Mouse (Mus musculus) limb, embryonic 10.5 days (tissue): ENCODE results near the gene Mtpn. TPM values are rescaled to one million over a fixed set of nuclear protein-coding genes. Genes with fewer than 3 reads are reported as not detected.

Source experiments
- DNase-seq: peaks from one replicate; pipeline ENCODE4 v3.0.0-alpha.2; 2017; ENCODE audit warnings: low spot score
- H3K27ac ChIP-seq: fragments of 300-500 bp; sonication (generic); 2 replicates; pipeline ENCODE4 v1.5.1; 2016; ENCODE audit warnings: mild to moderate bottlenecking
- H3K27me3 ChIP-seq: fragments of 300-500 bp; sonication (generic); 2 replicates; pipeline ENCODE4 v1.6.1; 2016; ENCODE audit warnings: low read depth, mild to moderate bottlenecking; ENCODE audit not compliant: poor library complexity, severe bottlenecking
- H3K36me3 ChIP-seq: fragments of 300-500 bp; sonication (generic); 2 replicates; pipeline ENCODE4 v1.6.1; 2016; ENCODE audit warnings: mild to moderate bottlenecking, moderate library complexity
- H3K4me1 ChIP-seq: fragments of 300-500 bp; sonication (generic); 2 replicates; pipeline ENCODE4 v1.6.1; 2016
- H3K4me3 ChIP-seq: fragments of 300-500 bp; sonication (generic); 2 replicates; pipeline ENCODE4 v1.5.1; 2016; ENCODE audit warnings: mild to moderate bottlenecking, moderate library complexity
- H3K9me3 ChIP-seq: fragments of 300-500 bp; sonication (generic); replicated peaks from 2 replicates; pipeline ENCODE4 v1.6.1; 2016; ENCODE audit warnings: mild to moderate bottlenecking
- WGBS: fragments of 180-500 bp; shearing (Covaris S2); methylation state at CpG from one replicate; pipeline ENCODE4 v1.1.7; 2016; 5-methylcytosine and 5-hydroxymethylcytosine counted together
- microRNA-seq: library from miRNA; unstranded; fragments of <30 nt; microRNA quantifications from one replicate; pipeline ENCODE4, GENCODE M21; 2017
- polyA plus RNA-seq: library from polyadenylated mRNA; unstranded; fragments of >200 nt; fragmentation: Nextera tagmentation; extraction: Ambion mirVana; gene quantifications from 2 replicates; pipeline ENCODE4 v1.2.1, GENCODE M21; 2016

Mtpn gene
- polyA plus RNA-seq, 1 experiment from 2014 or later = 155 TPM

DNA sequence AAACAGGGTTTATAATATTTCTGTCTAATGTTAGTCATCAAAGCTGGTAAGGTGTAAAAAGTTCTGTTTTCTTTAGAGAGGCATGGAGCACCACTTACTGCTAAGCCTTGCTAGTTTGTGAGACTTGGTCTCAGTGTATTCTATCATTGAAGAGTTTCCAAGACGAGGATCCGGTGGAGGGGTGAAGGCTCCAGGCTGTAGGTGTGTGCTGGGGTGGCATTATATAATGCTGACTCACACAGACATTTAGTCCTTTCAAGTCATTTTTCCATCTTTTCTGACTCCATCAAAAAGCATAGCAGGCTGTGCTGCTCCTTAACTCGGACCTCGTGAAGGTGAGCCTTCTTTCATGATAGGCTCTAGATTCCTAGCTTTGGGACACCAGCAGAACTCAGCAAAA, 42.3 kb downstream of the Mtpn start:
- no peak for DNase-seq
- Histone ChIP-seq H3K36me3 (no peaks in the 10 kb centered on the region), H3K27me3 (no peaks in the 10 kb centered on the region), H3K4me3 (no peak overlapping the region), H3K27ac (no peak overlapping the region), H3K9me3 (no peaks in the 10 kb centered on the region), H3K4me1 (no peaks in the 10 kb centered on the region)
- 91% methylated on average over 4 of the region's 4 CpGs for WGBS

DNA sequence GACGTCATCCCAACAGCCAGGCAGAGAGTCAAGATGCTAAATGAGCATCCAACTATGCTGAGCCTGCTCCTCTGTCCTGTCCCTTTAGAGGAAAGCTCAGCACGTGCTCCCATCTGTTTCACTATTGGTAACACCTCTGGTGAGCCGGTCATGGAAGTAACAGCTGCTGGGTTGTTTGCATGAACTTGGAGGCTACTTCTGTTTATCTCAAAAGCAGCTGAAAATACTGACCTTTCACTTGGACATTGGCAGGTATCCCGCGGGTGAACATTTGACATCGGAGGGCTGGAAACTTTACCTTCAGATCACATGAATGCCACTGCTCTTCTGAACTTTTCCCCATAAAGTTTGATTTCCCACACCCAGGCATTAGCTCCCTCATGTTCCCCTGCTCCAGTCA, 45.8 kb downstream of the Mtpn start:
- H3K27me3 ChIP-seq = no peaks in the 10 kb centered on the region
- no peaks in the 10 kb centered on the region for H3K9me3 ChIP-seq
- 88% methylated on average over 6 of the region's 6 CpGs for WGBS

DNA sequence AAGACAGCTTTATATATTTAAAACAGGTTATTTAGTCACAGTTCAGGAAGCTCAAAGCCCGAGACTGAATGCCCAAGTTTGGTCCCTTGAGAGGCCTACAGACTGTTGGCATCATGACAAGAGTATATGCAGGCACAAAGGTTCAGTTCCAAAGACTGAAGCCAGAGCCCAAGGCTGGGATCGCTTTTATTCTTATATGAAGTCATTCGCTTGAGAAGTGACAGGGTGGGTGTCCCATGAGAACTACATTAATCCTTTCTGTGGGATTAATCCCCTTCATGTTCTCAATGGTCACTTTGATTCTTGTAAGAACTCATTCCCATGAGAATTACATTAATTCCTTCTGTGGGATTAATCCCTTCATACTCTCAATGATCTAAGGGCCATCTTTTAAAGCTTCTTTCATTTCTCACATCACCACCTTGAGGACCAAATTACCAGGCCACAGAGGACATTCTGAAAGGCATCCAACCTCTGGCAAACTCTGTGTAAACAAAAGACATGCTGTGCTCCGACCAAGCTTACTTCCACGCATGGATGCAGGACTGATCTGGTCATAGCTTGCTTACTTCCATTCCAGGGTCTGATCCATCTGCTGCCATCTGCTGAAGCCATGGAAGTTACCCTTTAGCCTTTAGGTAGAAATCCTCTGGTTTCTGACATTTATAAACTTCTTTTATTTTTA, 59.9 kb downstream of the Mtpn start:
- Histone ChIP-seq H3K9me3 (no peaks in the 10 kb centered on the region), H3K4me1 (no peaks in the 10 kb centered on the region), H3K4me3 (no peak overlapping the region), H3K27ac (no peak overlapping the region), H3K27me3 (no peaks in the 10 kb centered on the region), H3K36me3 (no peaks in the 10 kb centered on the region)
- WGBS = 93% methylated on average over 5 of the region's 5 CpGs
- DNase-seq = no peak

More for the DNA sequence above, 45.8 kb downstream of the Mtpn start:
- no peaks in the 10 kb centered on the region for H3K36me3 ChIP-seq
- DNase-seq = no peak
- H3K4me1 ChIP-seq = no peaks in the 10 kb centered on the region
- H3K4me3 ChIP-seq = no peak overlapping the region
- no peak overlapping the region for H3K27ac ChIP-seq

DNA sequence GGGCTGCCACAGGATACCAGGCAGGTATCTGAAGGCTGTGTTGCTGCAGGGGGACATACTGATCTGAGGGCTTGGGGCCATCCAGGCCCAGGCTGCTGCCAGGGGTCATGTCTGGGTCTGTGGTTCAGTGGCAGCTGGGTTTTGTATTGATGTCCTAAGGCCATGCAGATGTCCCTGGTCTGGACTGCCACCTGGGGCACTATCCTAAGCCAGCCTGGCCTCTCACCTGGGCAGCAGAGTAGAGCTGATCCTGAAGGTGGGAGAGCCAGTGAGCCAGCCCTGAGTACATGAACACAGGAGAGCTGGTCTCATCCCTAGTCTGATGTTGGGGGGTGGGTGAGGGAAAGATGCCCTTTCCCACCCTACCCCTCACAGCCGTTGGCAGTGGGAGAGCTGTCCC, 62.9 kb downstream of the Mtpn start:
- no peak for DNase-seq

DNA sequence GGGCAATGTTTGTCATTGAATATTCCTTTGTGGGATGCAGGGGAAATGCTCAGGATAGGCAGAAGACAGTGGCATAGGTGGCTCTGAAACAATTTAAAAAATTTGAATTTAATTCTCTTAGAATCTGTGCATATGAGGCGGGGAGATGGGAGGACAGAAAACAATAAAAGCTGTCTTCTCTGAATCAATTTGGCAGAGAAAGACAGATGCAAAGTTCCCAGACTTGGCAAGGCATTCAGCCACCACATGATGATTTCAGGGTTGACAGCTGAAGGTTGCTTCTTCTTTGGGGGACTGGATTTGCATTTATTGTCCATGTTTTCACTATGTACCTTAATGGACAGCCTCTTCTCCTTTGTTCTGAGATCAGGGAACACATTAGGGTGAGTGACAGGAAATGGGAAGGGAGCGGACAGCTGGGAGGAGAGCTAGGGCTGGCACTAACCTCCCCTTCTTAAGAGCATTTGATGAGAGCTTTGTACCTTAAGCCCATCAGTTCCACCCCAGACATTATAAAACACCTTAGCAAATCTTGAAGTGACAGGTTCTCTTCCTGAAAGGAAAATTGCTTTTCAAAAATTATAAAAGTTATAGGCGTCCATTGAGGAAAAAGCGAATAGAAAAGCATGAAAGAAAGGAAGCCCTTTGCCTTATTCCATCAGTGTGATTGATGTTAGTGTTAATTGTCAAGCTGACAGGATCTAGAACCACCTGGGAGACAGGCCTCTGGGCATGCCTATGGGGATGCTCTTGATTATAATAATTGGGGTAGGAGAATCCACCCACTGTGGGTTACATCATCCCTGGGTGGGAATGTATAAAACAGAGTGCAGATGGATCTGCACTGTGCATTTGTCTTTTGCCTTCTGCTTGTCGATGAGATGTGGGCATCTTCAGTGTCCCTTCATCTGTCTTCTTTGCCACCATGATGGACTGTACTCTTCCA, 76.0 kb downstream of the Mtpn start:
- no peaks in the 10 kb centered on the region for H3K9me3 ChIP-seq
- H3K27ac ChIP-seq = no peak overlapping the region
- DNase-seq = no peak
- H3K27me3 ChIP-seq = no peaks in the 10 kb centered on the region
- no peak overlapping the region for H3K4me3 ChIP-seq
- H3K36me3 ChIP-seq = no peaks in the 10 kb centered on the region
- 86% methylated on average over 5 of the region's 5 CpGs for WGBS
- no peaks in the 10 kb centered on the region for H3K4me1 ChIP-seq

More for the DNA sequence above, 62.9 kb downstream of the Mtpn start:
- no peak overlapping the region for H3K27ac ChIP-seq
- no peaks in the 10 kb centered on the region for H3K27me3 ChIP-seq
- no peak overlapping the region for H3K4me3 ChIP-seq
- no peaks in the 10 kb centered on the region for H3K4me1 ChIP-seq
- 94% methylated on average over 1 of the region's 1 CpGs for WGBS
- H3K36me3 ChIP-seq = no peaks in the 10 kb centered on the region
- no peaks in the 10 kb centered on the region for H3K9me3 ChIP-seq

DNA sequence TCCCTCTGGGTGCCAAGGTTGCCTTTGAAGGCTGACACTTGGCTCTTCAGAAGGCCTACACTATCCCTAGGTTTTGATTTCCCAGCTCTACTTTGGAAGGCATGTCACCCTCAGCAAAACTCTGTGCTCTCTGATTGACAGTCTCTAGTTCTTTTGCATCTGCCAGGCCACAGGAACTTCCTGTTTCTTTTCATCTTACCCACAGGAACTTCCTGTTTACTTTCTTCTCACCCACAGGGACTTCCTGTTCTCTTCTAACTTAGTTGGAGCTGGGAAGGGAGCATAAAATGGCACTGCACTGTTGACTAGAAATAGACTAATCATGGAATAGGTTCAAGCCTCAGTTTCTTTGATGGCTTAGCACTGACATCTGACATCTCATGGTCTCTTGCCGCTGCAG, 77.2 kb downstream of the Mtpn start:
- Histone ChIP-seq H3K36me3 (no peaks in the 10 kb centered on the region), H3K4me1 (no peaks in the 10 kb centered on the region), H3K27me3 (no peaks in the 10 kb centered on the region), H3K27ac (no peak overlapping the region), H3K4me3 (no peak overlapping the region), H3K9me3 (no peaks in the 10 kb centered on the region)
- 90% methylated on average over 1 of the region's 1 CpGs for WGBS
- no peak for DNase-seq

Small RNA genes lying within 50 kb of the gene (microRNA-seq; reads per million reads assigned to microRNA genes)
- not detected for gene Gm23053

Other genes starting within 250 kb of the Mtpn start
- gene Slc13a4, start 231.8 kb downstream of the Mtpn start, polyA plus RNA-seq = 0.38 and 0.40 TPM in 2 replicates
- gene Fam180a, start 213.7 kb downstream of the Mtpn start, polyA plus RNA-seq = not detected in 2 replicates